7 mouse cellular contexts compared by ENCODE assay signal in genomic region chr11:86653446-86653845, GRCm38 (mm10). TPM values are rescaled to one million over a fixed set of nuclear protein-coding genes. Genes with fewer than 3 reads are reported as not detected.
DNase-seq lines count a peak whose midpoint lies in the region; ATAC-seq and TF ChIP-seq lines count a peak whose summit lies in the region.

No protein-coding gene starts in this region.

- H3K9ac ChIP-seq in midbrain, embryonic 14.5 days (replicated peaks; ENCODE audit: low read length): no peak overlapping the region
- no peak overlapping the region; the same call in 1 of the 2 replicates for H3K9ac ChIP-seq in heart, embryonic 13.5 days

- 48% methylated on average over 3 of the region's 3 CpGs for whole genome bisulfite sequencing in midbrain, embryonic 14.5 days
- 50% methylated on average over 3 of the region's 3 CpGs for WGBS in midbrain, embryonic 10.5 days
- WGBS in cerebellum, adult 2 months: 19% methylated on average over 3 of the region's 3 CpGs
- 21% methylated on average over 3 of the region's 3 CpGs for WGBS in heart, embryonic 13.5 days

- peak; percentile 86 for DNase-seq in midbrain, embryonic 14.5 days
- DNase-seq in midbrain, embryonic 10.5 days (ENCODE audit: low spot score): no peak
- DNase-seq in MN1 (ENCODE audit: low spot score): peak; percentile 76
- DNase-seq in cerebellum, adult 2 months: peak; percentile 18 to 39
- DNase-seq in layer of hippocampus, postnatal 14 days (ENCODE audit: low spot score in 2 of 2): peak; percentile 29 to 79
- peak; percentile 42 for DNase-seq in retina, adult 2 months (ENCODE audit: low read depth, low spot score)

- no peak overlapping the region for H3K4me3 ChIP-seq in midbrain, embryonic 14.5 days (replicated peaks; ENCODE audit: low read depth, low read length)
- no peak overlapping the region for H3K4me3 ChIP-seq in midbrain, embryonic 10.5 days
- H3K4me3 ChIP-seq in cerebellum, adult 2 months (replicated peaks; ENCODE audit: insufficient read depth, low read depth, low read length): no peak overlapping the region
- no peak overlapping the region for H3K4me3 ChIP-seq in heart, embryonic 13.5 days

- H3K4me1 ChIP-seq in midbrain, embryonic 14.5 days (ENCODE audit: control insufficient read depth, insufficient read depth, low read length): no peaks in the 10 kb centered on the region
- H3K4me1 ChIP-seq in midbrain, embryonic 10.5 days: peaks cover 7% of the 10 kb centered on the region
- no peaks in the 10 kb centered on the region for H3K4me1 ChIP-seq in cerebellum, adult 2 months (ENCODE audit: control insufficient read depth, insufficient read depth, low read length)
- peaks cover 40% of the 10 kb centered on the region for H3K4me1 ChIP-seq in heart, embryonic 13.5 days

- ATAC-seq in midbrain, embryonic 14.5 days (ENCODE audit: low FRiP score, low TSS enrichment): no peak
- no peak for ATAC-seq in heart, embryonic 13.5 days (ENCODE audit: extremely low read depth, insufficient number of reproducible peaks, low FRiP score, low TSS enrichment)

- peak; percentile 42; the same call in 1 of the 2 replicates for TF ChIP-seq CTCF in cerebellum, adult 2 months (IDR thresholded peaks at IDR 0.05; ENCODE audit: borderline replicate concordance, insufficient read depth, low read depth, low read length)

- no peaks in the 10 kb centered on the region for H3K9me3 ChIP-seq in midbrain, embryonic 14.5 days (ENCODE audit: control insufficient read depth, low read length)
- no peaks in the 10 kb centered on the region for H3K9me3 ChIP-seq in midbrain, embryonic 10.5 days (replicated peaks)
- H3K9me3 ChIP-seq in heart, embryonic 13.5 days: no peaks in the 10 kb centered on the region

- peaks cover under 1% of the 10 kb centered on the region; the same call in 1 of the 2 replicates for H3K36me3 ChIP-seq in midbrain, embryonic 14.5 days (ENCODE audit: control insufficient read depth, insufficient read depth, low read length)
- H3K36me3 ChIP-seq in midbrain, embryonic 10.5 days: no peaks in the 10 kb centered on the region
- no peaks in the 10 kb centered on the region for H3K36me3 ChIP-seq in heart, embryonic 13.5 days

- H3K27me3 ChIP-seq in midbrain, embryonic 14.5 days (ENCODE audit: control insufficient read depth, insufficient read depth, low read length): no peaks in the 10 kb centered on the region
- no peaks in the 10 kb centered on the region for H3K27me3 ChIP-seq in midbrain, embryonic 10.5 days (ENCODE audit: low read depth, poor library complexity, severe bottlenecking)
- no peaks in the 10 kb centered on the region for H3K27me3 ChIP-seq in cerebellum, adult 2 months (ENCODE audit: control insufficient read depth, insufficient read depth, low read length)
- no peaks in the 10 kb centered on the region for H3K27me3 ChIP-seq in heart, embryonic 13.5 days (replicated peaks)

- no peak overlapping the region for H3K4me2 ChIP-seq in midbrain, embryonic 14.5 days (ENCODE audit: low read length)
- no peak overlapping the region for H3K4me2 ChIP-seq in heart, embryonic 13.5 days

- H3K27ac ChIP-seq in midbrain, embryonic 14.5 days (replicated peaks; ENCODE audit: low read depth, low read length): no peak overlapping the region
- H3K27ac ChIP-seq in midbrain, embryonic 10.5 days (replicated peaks): no peak overlapping the region
- no peak overlapping the region for H3K27ac ChIP-seq in cerebellum, adult 2 months (ENCODE audit: insufficient read depth, low read length)
- H3K27ac ChIP-seq in heart, embryonic 13.5 days (replicated peaks): peak overlapping the region; percentile 29

- TF ChIP-seq POLR2A in cerebellum, adult 2 months (IDR thresholded peaks at IDR 0.05; ENCODE audit: borderline replicate concordance, insufficient read depth, low read length): no peak

RNA-seq across cellular contexts. Expression of gene Vmp1, which starts 30.2 kb away (rescaled TPM):
- polyA plus RNA-seq in midbrain, embryonic 14.5 days (2014; fragmentation: Nextera tagmentation; extraction: Ambion mirVana): 129 TPM in 2 replicates
- polyA plus RNA-seq in midbrain, embryonic 10.5 days (2016; fragmentation: Nextera tagmentation; extraction: Ambion mirVana): 96.7 and 105 TPM in 2 replicates
- polyA plus RNA-seq in cerebellum, adult 2 months (2012; rRNA removed): 113 and 132 TPM in 2 replicates
- polyA plus RNA-seq in heart, embryonic 13.5 days (2015; fragmentation: Nextera tagmentation; extraction: Ambion mirVana): 85.3 and 93.2 TPM in 2 replicates
- total RNA-seq in layer of hippocampus, postnatal 14 days (2021): 100 to 1,000 TPM; 129 to 130 TPM

RNA-seq across cellular contexts. Expression of gene Ptrh2, which starts 30.3 kb away (rescaled TPM):
- 30.3 and 34.9 TPM in 2 replicates for polyA plus RNA-seq in midbrain, embryonic 14.5 days (2014; fragmentation: Nextera tagmentation; extraction: Ambion mirVana)
- 40.8 and 42.9 TPM in 2 replicates for polyA plus RNA-seq in midbrain, embryonic 10.5 days (2016; fragmentation: Nextera tagmentation; extraction: Ambion mirVana)
- 9.7 and 10.5 TPM in 2 replicates for polyA plus RNA-seq in cerebellum, adult 2 months (2012; rRNA removed)
- polyA plus RNA-seq in heart, embryonic 13.5 days (2015; fragmentation: Nextera tagmentation; extraction: Ambion mirVana): 20.5 and 22.6 TPM in 2 replicates
- total RNA-seq in layer of hippocampus, postnatal 14 days (2021): 10 to 100 TPM in 1 of 2 experiments, 1 to 10 TPM in 1; 9.9 to 10.2 TPM
